Mouse (Mus musculus): ENCODE data around the gene Nemf. TPM values are rescaled to one million over a fixed set of nuclear protein-coding genes. Genes with fewer than 3 reads are reported as not detected.
A peak's percentile ranks its signal among the peaks of the same experiment; 100 is the strongest.
"Not testable (repeated sequence)": the region's sequence is repeated elsewhere in the genome, so short reads cannot be mapped to it uniquely, and the experiment has no call there.

The Nemf gene
- total RNA-seq (2021), result 10 to 100 TPM; 41.5 to 43.0 TPM
- long read RNA-seq, experiment 1, full-length matches to known transcripts, result 19 of 28 reads
- long read RNA-seq, experiment 1, partial matches to known transcripts, result 3 of 28 reads
- long read RNA-seq, experiment 1, other reads (novel, unspliced or antisense), result 6 of 28 reads
- long read RNA-seq, experiment 2, full-length matches to known transcripts, result 21 of 42 reads
- long read RNA-seq, experiment 2, partial matches to known transcripts, result 6 of 42 reads
- long read RNA-seq, experiment 2, other reads (novel, unspliced or antisense), result 15 of 42 reads

GRCm38 (mm10) chr12:69356546-69357299, at the start of gene Nemf:
Nemf (minus strand) TSS chr12:69357165.
- peak; percentile 76 to 94 for DNase-seq (ENCODE audit: low spot score in 2 of 2)

GRCm38 (mm10) chr12:69402594-69403167, 45.7 kb upstream of the Nemf start:
- DNase-seq (ENCODE audit: low spot score in 2 of 2), result no peak

DNA sequence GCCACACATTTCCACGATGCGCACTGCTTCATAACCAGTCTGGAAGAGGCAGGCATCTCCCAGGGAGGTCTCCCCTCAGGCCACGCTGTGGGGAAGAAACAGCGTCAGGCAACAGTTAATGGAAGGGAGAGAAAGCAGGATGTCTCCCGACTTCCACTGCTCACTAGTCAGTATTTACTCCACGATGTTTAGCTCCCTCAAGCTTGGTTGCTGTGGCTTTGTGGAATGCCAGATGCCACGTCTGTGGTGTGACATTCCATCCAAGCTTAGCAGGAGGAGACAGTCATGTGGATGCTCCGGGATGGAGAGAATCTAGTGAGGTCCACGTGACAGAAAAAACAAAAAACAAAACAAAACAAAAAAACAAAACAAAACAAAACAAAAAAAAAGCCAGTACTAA, 45.1 kb upstream of the Nemf start:
- DNase-seq (ENCODE audit: low spot score in 2 of 2), result no peak

DNA sequence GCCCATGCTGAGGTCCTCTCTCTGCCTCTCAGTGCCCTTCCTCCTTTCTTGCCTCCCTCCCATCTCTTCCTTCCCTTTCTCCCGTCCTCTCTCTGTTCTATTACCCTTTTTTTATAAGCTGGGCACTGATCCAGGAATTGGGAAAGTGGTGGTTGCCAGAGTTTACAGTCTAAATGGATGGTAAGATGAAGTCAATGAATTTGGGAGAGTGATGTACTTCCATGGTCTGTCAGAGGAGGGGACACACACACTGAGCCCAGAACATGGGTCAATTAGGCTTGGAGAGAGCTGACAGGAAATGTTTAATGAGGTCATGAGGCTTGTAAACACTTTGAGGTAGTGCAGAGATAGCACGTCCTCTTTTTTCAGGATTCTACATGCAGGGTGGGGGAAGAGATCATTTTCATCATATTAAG, 43.9 kb upstream of the Nemf start:
- no peak for DNase-seq (ENCODE audit: low spot score in 2 of 2)

- no peak for DNase-seq (ENCODE audit: low spot score in 2 of 2)
Measured at GRCm38 (mm10) chr12:69400367-69400766, 43.4 kb upstream of the Nemf start.

DNA sequence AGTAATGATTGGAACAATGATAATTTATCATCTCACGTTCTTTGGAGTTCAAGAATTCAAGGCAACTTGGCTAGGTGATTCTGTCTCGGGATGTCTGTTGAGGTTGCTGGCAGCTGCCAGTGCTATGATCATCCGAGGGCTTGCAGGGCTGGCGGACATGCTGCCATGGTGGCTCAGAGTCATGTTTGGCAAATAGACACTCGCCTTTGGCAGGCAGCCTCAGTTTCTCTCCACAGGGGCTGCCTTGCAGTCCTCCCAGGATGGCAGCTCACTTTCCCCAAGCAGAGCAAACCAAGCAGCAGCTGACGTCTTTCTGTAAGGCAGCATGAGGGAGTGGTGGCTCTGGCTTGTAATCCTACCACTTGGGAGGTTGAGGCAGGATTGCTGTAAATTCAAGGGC, 37.5 kb upstream of the Nemf start:
- peak in 1 of 2 experiments; percentile 44 for DNase-seq (ENCODE audit: low spot score in 2 of 2)

GRCm38 (mm10) chr12:69393076-69393475, 36.1 kb upstream of the Nemf start:
- no peak for DNase-seq (ENCODE audit: low spot score in 2 of 2)

- DNase-seq (ENCODE audit: low spot score in 2 of 2), result no peak
Measured at GRCm38 (mm10) chr12:69390000-69390698, 33.2 kb upstream of the Nemf start.

GRCm38 (mm10) chr12:69389273-69389938, 32.4 kb upstream of the Nemf start:
- DNase-seq (ENCODE audit: low spot score in 2 of 2), result peak in 1 of 2 experiments; percentile 45

DNA sequence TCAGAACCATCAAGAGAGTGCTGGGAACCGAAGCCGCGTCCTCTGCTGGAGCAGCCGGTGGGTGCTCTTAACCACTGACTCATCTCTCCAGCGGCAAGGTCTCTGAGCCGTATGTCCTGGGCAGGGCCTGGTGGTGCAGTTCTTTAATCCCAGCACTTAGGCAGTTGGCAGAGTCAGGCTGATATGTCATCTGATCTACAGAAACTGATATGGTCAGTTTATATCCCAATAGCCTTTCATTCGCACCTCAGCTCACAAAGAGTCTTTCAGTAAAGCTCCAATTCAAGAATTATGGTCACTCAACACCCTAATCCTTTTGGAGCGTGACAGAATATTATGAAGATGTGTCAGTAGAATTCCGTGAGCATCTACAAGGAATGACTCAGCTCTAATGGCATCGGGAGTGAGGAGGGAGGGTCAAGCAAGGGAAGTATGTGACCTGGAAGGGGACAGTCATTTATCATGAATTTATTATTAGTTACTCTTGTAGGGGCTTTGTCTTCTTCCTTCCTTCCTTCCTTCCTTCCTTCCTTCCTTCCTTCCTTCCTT, 31.4 kb upstream of the Nemf start:
- no peak for DNase-seq (ENCODE audit: low spot score in 2 of 2)

- DNase-seq (ENCODE audit: low spot score in 2 of 2), result not testable (repeated sequence)
Measured at GRCm38 (mm10) chr12:69386281-69386732, 29.3 kb upstream of the Nemf start.

DNA sequence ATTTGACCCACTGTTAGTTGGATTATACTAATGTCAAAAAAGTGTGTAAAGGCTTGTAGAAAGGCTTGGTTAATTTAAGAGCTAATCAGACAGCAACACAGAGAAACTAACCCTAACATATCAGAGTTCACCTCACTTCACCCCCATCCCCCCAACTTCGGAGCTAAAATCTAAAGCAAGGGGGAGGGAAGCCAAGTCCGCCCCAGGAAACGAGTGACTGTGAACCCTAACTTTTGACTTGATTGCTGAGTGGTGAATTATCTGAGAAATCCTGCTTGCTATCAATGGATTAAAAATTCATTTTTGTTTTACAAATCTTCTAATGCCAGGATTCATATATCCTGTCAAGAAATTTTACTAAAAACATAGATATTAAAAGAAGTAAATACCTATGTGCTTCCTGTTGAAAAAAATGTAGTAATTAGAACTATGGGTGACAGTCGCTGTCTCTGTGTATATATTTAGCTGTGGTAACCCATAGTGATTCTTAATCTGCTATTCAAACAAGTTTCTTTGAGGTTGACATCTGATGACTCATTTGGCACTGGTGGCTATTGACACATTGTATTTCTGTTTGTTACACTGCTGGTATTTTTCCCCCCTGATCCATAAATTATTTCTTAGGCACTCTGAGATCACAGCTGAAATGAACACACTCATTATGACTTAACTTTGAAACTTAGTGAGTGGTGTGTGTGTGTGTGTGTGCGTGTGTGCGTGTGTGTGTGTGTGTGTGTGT, 28.7 kb upstream of the Nemf start:
- no peak for DNase-seq (ENCODE audit: low spot score in 2 of 2)

DNA sequence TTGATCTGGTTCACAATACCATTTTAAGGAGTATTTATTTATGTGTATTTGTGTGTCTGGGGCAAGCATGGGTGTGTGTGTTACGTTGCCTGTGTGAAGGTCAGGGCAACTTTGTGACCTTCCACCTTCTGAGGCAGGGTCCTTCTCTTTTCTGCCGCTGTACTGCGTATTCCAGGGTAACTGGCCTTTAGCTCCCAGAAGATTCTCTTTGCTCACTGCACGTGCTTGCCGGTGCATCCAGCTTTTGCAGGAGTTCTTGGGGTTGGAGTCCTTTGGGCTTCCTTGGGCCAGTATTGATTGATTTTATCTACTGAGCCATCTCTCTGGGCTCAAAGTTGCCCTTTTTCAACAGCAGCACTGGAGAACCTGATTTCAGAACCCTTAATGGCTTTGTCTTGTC, 27.6 kb upstream of the Nemf start:
- DNase-seq (ENCODE audit: low spot score in 2 of 2), result no peak

DNA sequence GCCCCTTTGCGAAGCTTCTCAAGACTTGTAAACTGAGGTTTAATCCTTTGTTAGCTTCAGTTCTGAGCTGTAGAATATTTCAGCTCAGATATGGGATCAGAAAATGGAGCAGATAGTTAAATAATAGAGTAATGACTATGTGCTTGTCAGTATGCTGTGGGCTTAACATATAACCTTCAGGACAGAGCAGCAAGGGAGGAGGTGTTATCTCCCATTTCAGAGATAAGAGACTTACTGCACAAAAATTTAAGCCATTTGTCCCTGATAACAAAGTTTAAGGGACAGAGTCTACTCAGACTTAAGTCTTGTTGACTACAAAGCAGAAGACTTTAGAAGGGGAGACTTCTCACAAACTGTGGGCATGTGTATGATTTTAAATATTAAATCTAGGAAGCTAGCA, 25.9 kb upstream of the Nemf start:
- DNase-seq (ENCODE audit: low spot score in 2 of 2), result no peak

DNA sequence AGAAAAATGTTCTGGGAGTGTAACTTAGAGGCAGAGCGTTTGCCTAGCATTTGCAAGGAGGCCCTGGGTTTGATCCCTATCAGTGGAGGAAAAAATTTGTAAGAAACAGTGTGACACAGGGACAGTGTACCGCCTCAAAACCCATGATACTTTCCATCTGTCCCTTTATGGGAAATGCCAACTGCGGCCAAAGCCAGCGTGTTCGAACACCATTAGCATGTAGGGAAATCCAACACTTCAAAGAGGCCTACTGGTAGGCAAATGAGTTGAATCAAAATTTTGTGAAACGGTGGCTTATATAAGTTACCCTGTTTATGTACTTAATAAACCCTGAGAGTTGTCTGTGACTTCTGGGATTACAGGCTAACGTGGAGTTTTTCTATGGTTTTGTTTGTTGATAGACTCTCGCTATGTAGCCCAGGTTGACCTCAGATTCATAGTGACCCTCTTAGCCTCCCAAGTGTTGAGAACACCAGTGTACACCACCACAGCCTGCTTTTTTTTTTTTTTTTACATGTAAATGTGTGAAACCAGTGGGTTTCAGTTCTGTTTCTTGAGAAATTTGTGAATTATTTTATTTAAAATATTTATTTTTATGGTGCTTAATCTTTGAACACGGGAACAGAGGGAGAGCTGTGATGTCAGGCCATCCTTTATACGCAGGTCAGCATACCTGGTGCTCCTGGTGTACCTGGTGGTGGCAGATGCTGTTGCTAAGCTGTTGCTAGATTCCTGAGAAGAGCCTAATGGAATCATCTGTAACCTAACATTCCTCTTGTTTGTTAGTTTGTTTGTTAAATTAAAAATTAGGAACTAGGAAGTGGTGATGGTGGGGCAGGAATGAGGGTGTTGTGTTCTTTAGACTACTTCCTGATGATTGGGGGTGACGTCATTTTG, 21.8 kb upstream of the Nemf start:
- DNase-seq (ENCODE audit: low spot score in 2 of 2), result no peak

DNA sequence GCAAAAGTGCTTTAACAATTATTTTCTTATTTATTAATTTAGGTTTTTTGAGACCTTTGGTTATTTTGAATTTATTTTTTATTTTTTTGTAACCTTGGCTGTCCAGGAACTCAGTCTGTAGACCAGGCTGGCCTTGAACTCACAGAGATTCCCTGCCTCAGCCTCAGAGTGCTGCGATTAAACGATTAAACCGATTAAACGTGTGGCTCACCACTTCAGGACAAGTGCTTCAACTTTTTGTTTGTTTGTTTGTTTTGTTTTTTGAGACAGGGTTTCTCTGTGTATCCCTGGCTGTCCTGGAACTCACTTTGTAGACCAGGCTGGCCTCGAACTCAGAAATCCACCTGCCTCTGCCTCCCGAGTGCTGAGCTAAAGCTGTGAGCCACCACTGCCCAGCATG, 20.7 kb upstream of the Nemf start:
- not testable (repeated sequence) for DNase-seq (ENCODE audit: low spot score in 2 of 2)

- DNase-seq (ENCODE audit: low spot score in 2 of 2), result no peak
Measured at GRCm38 (mm10) chr12:69377188-69377587, 20.2 kb upstream of the Nemf start.

DNA sequence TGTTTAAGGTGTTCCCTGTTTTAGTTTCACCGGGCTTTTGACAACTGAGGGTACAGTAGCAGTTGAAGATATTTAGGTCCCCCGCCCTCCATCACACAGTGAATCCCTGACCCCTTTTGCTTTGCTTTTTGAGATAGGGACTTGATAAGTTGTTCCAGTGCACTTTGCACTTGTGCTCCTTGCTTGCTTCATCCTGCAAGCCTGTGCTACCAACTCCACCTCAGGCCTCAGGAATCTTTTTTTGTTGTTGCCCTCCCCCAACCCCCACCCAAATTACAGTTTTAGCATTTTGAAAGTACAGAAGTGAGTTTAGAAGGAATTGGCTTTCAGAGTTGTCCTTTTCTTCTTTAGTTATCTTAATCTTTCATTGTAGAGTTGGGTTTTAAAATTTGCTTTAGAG, 19.2 kb upstream of the Nemf start:
- no peak for DNase-seq (ENCODE audit: low spot score in 2 of 2)

Data from layer of hippocampus, postnatal 14 days (tissue).